Mouse (Mus musculus) mature B cell (primary cell): ENCODE results near the gene Aanat.
"Not testable (repeated sequence)": the region's sequence is repeated elsewhere in the genome, so short reads cannot be mapped to it uniquely, and the experiment has no call there.

Experiments used
- in situ Hi-C: fragments of 300-500 bp; cut with MboI; formaldehyde crosslinking; loops from 2 replicates; pipeline ENCODE4 v1.14.3; 2019

Gene Aanat

GRCm38 (mm10) chr11:116609965-116610630, 23.9 kb downstream of the Aanat start:
- in situ Hi-C loops: no loop called here

GRCm38 (mm10) chr11:116611168-116611567, 24.9 kb downstream of the Aanat start:
- in situ Hi-C loops: not testable (repeated sequence)

GRCm38 (mm10) chr11:116611883-116612282, 25.7 kb downstream of the Aanat start:
- in situ Hi-C loops: no loop called here

GRCm38 (mm10) chr11:116612554-116612953, 26.3 kb downstream of the Aanat start:
- in situ Hi-C loops: no loop called here

- in situ Hi-C loops: no loop called here
Measured at GRCm38 (mm10) chr11:116613234-116613633, 27.0 kb downstream of the Aanat start.

- in situ Hi-C loops: no loop called here
Measured at GRCm38 (mm10) chr11:116615735-116616437, 29.7 kb downstream of the Aanat start.

- in situ Hi-C loops: no loop called here
Measured at GRCm38 (mm10) chr11:116616438-116617118, 30.3 kb downstream of the Aanat start.

- in situ Hi-C loops: no loop called here
Measured at GRCm38 (mm10) chr11:116617641-116618040, 31.4 kb downstream of the Aanat start.

- in situ Hi-C loops: no loop called here
Measured at GRCm38 (mm10) chr11:116618666-116619065, 32.4 kb downstream of the Aanat start.

- in situ Hi-C loops: no loop called here
Measured at GRCm38 (mm10) chr11:116619156-116619555, 32.9 kb downstream of the Aanat start.

GRCm38 (mm10) chr11:116619561-116619960, 33.3 kb downstream of the Aanat start:
- in situ Hi-C loops: no loop called here

GRCm38 (mm10) chr11:116620073-116620472, 33.8 kb downstream of the Aanat start:
- in situ Hi-C loops: no loop called here

- in situ Hi-C loops: no loop called here
Measured at GRCm38 (mm10) chr11:116620559-116621253, 34.5 kb downstream of the Aanat start.

GRCm38 (mm10) chr11:116621258-116621704, 35.0 kb downstream of the Aanat start:
- in situ Hi-C loops: no loop called here

GRCm38 (mm10) chr11:116623281-116624124, 37.3 kb downstream of the Aanat start:
- in situ Hi-C loops: no loop called here

- in situ Hi-C loops: no loop called here
Measured at GRCm38 (mm10) chr11:116624131-116624832, 38.0 kb downstream of the Aanat start.

- in situ Hi-C loops: loop anchor here (5.0 kb wide), 1 partner anchor 33 kb away; no protein-coding TSS in a partner anchor
Measured at GRCm38 (mm10) chr11:116625081-116626000, 39.1 kb downstream of the Aanat start.

GRCm38 (mm10) chr11:116626299-116627071, 40.3 kb downstream of the Aanat start, which contains the start of gene Rhbdf2:
Gene Rhbdf2 (minus strand): TSS chr11:116627019.
- in situ Hi-C loops: loop anchor here (5.0 kb wide), 1 partner anchor 34 kb away; no protein-coding TSS in a partner anchor
